In genomic region chr6:145802881-145803280, GRCm38 (mm10) we compare ENCODE assay signal across 23 mouse cellular contexts. TPM values are rescaled to one million over a fixed set of nuclear protein-coding genes. Genes with fewer than 3 reads are reported as not detected.
DNase-seq lines count a peak whose midpoint lies in the region; ATAC-seq and TF ChIP-seq lines count a peak whose summit lies in the region.
"Had no signal": no experiment of that assay in that cellular context is flagged by ENCODE, and none has a peak within 500 bp of the region (broad histone marks: within the 10 kb centered on the region; RNA-seq: fewer than 3 reads in every experiment).

No protein-coding gene starts in this region.

- peaks cover 10% of the 10 kb centered on the region for H3K79me2 ChIP-seq in heart, adult 2 months (replicated peaks; ENCODE audit: control insufficient read depth, insufficient read depth, low read length)

- no peak overlapping the region for H3K27ac ChIP-seq in heart, adult 2 months
- no peak overlapping the region for H3K27ac ChIP-seq in midbrain, embryonic 11.5 days (ENCODE audit: low read depth, low read length)
- no peak overlapping the region for H3K27ac ChIP-seq in midbrain, embryonic 13.5 days
- H3K27ac ChIP-seq in forebrain, embryonic 13.5 days, result no peak overlapping the region
- H3K27ac ChIP-seq: embryonic facial prominence, embryonic 15.5 days; forebrain, embryonic 15.5 days; hindbrain, embryonic 12.5 days; kidney, embryonic 15.5 days; lung, embryonic 15.5 days; midbrain, embryonic 12.5 days; neural tube, embryonic 12.5 days; stomach, postnatal 0 days had no signal

- TF ChIP-seq POLR2A in heart, adult 2 months (IDR thresholded peaks at IDR 0.05; ENCODE audit: insufficient read depth, low read depth, low read length), result no peak

- peaks cover 14% of the 10 kb centered on the region for H3K4me1 ChIP-seq in heart, adult 2 months (ENCODE audit: control insufficient read depth, insufficient read depth, low read length)
- H3K4me1 ChIP-seq in midbrain, embryonic 11.5 days (ENCODE audit: control insufficient read depth, insufficient read depth, low read length), result no peaks in the 10 kb centered on the region
- H3K4me1 ChIP-seq in midbrain, embryonic 13.5 days (replicated peaks), result peaks cover 4% of the 10 kb centered on the region; the same call in 1 of the 2 replicates
- H3K4me1 ChIP-seq in forebrain, embryonic 13.5 days, result peaks cover 15% of the 10 kb centered on the region
- H3K4me1 ChIP-seq: midbrain, embryonic 12.5 days; neural tube, embryonic 12.5 days had no signal

- peak; percentile 85 for DNase-seq in heart, adult 11 months
- no peak for DNase-seq in heart, adult 2 months
- DNase-seq in midbrain, embryonic 11.5 days (ENCODE audit: low spot score, missing footprints), result peak; percentile 49
- DNase-seq in layer of hippocampus, postnatal 25 days (ENCODE audit: extremely low spot score in 1 of 2, low spot score in 1 of 2), result no peak
- DNase-seq: adrenal gland, postnatal 10 days; cerebellum, adult 8-10 months; gastrocnemius, postnatal 14 days; kidney, postnatal 36 days; lung, postnatal 36 days; thymus, adult 2 months; thymus, postnatal 4 days had no signal

- H3K4me2 ChIP-seq in midbrain, embryonic 11.5 days, result no peak overlapping the region
- no peak overlapping the region for H3K4me2 ChIP-seq in midbrain, embryonic 13.5 days (replicated peaks)
- H3K4me2 ChIP-seq in forebrain, embryonic 13.5 days, result no peak overlapping the region
- H3K4me2 ChIP-seq: embryonic facial prominence, embryonic 15.5 days; forebrain, embryonic 15.5 days; hindbrain, embryonic 12.5 days; kidney, embryonic 15.5 days; lung, embryonic 15.5 days; midbrain, embryonic 12.5 days; neural tube, embryonic 12.5 days had no signal

- no peak for TF ChIP-seq EP300 in heart, adult 2 months (IDR thresholded peaks at IDR 0.05; ENCODE audit: insufficient read depth, low read depth, low read length)

- no peak overlapping the region for H3K9ac ChIP-seq in heart, adult 2 months (ENCODE audit: low read depth, low read length)
- no peak overlapping the region for H3K9ac ChIP-seq in midbrain, embryonic 11.5 days (ENCODE audit: low read length)
- H3K9ac ChIP-seq in midbrain, embryonic 13.5 days (replicated peaks), result no peak overlapping the region
- no peak overlapping the region for H3K9ac ChIP-seq in forebrain, embryonic 13.5 days
- H3K9ac ChIP-seq: embryonic facial prominence, embryonic 15.5 days; forebrain, embryonic 15.5 days; hindbrain, embryonic 12.5 days; kidney, embryonic 15.5 days; lung, embryonic 15.5 days; midbrain, embryonic 12.5 days; neural tube, embryonic 12.5 days had no signal

- H3K4me3 ChIP-seq in heart, adult 2 months, result no peak overlapping the region
- H3K4me3 ChIP-seq in midbrain, embryonic 11.5 days (ENCODE audit: low read depth, low read length), result no peak overlapping the region
- H3K4me3 ChIP-seq in midbrain, embryonic 13.5 days (replicated peaks), result no peak overlapping the region
- no peak overlapping the region for H3K4me3 ChIP-seq in forebrain, embryonic 13.5 days
- H3K4me3 ChIP-seq: embryonic facial prominence, embryonic 15.5 days; forebrain, embryonic 15.5 days; hindbrain, embryonic 12.5 days; kidney, embryonic 15.5 days; lung, embryonic 15.5 days; midbrain, embryonic 12.5 days; neural tube, embryonic 12.5 days had no signal

- ATAC-seq in midbrain, embryonic 11.5 days (ENCODE audit: low FRiP score), result no peak
- ATAC-seq in midbrain, embryonic 13.5 days, result no peak
- ATAC-seq in megakaryocyte, adult 5-6 weeks (ENCODE audit: poor library complexity, severe bottlenecking), result peak; percentile 63
- ATAC-seq in forebrain, embryonic 13.5 days, result no peak
- ATAC-seq: forebrain, embryonic 15.5 days; intestine, postnatal 0 days had no signal

- H3K36me3 ChIP-seq in heart, adult 2 months (ENCODE audit: control insufficient read depth, insufficient read depth, low read length), result no peaks in the 10 kb centered on the region; the same call in 1 of the 2 replicates
- no peaks in the 10 kb centered on the region for H3K36me3 ChIP-seq in midbrain, embryonic 11.5 days (ENCODE audit: control insufficient read depth, insufficient read depth, low read length)
- no peaks in the 10 kb centered on the region for H3K36me3 ChIP-seq in midbrain, embryonic 13.5 days
- no peaks in the 10 kb centered on the region for H3K36me3 ChIP-seq in forebrain, embryonic 13.5 days (ENCODE audit: poor library complexity, severe bottlenecking)
- H3K36me3 ChIP-seq: forebrain, embryonic 15.5 days; hindbrain, embryonic 12.5 days; kidney, embryonic 15.5 days; lung, embryonic 15.5 days; midbrain, embryonic 12.5 days; neural tube, embryonic 12.5 days had no signal

- H3K27me3 ChIP-seq in heart, adult 2 months (ENCODE audit: control insufficient read depth, insufficient read depth, low read length), result no peaks in the 10 kb centered on the region
- H3K27me3 ChIP-seq in midbrain, embryonic 11.5 days (ENCODE audit: control insufficient read depth, insufficient read depth, low read length), result no peaks in the 10 kb centered on the region
- no peaks in the 10 kb centered on the region for H3K27me3 ChIP-seq in midbrain, embryonic 13.5 days
- H3K27me3 ChIP-seq in forebrain, embryonic 13.5 days, result no peaks in the 10 kb centered on the region
- H3K27me3 ChIP-seq: embryonic facial prominence, embryonic 15.5 days; forebrain, embryonic 15.5 days; hindbrain, embryonic 12.5 days; kidney, embryonic 15.5 days; lung, embryonic 15.5 days; midbrain, embryonic 12.5 days; neural tube, embryonic 12.5 days had no signal

- 72% methylated on average over 8 of the region's 8 CpGs for WGBS in heart, adult 2 months
- 88% methylated on average over 8 of the region's 8 CpGs for WGBS in midbrain, embryonic 11.5 days
- WGBS in midbrain, embryonic 13.5 days, result 86% methylated on average over 8 of the region's 8 CpGs
- 86% methylated on average over 8 of the region's 8 CpGs for WGBS in forebrain, embryonic 13.5 days

- TF ChIP-seq CTCF in heart, adult 2 months (IDR thresholded peaks at IDR 0.05), result no peak

- H3K9me3 ChIP-seq in midbrain, embryonic 11.5 days (ENCODE audit: control insufficient read depth, low read length), result no peaks in the 10 kb centered on the region
- no peaks in the 10 kb centered on the region for H3K9me3 ChIP-seq in midbrain, embryonic 13.5 days
- no peaks in the 10 kb centered on the region for H3K9me3 ChIP-seq in forebrain, embryonic 13.5 days (replicated peaks)
- H3K9me3 ChIP-seq: embryonic facial prominence, embryonic 15.5 days; forebrain, embryonic 15.5 days; hindbrain, embryonic 12.5 days; kidney, embryonic 15.5 days; lung, embryonic 15.5 days; midbrain, embryonic 12.5 days; neural tube, embryonic 12.5 days had no signal

- intact Hi-C loops in heart, adult 2 months (cut with DNase I), result no loop called here

RNA-seq across cellular contexts. Expression of gene Rassf8, which starts 56.3 kb away (rescaled TPM):
- 10 to 100 TPM; 56.9 to 58.2 TPM for total RNA-seq in heart, adult 2 months (2021)
- polyA plus RNA-seq in heart, adult 2 months (2012; rRNA removed), result 18.1 and 36.4 TPM in 2 replicates
- polyA plus RNA-seq in midbrain, embryonic 11.5 days (2014; fragmentation: Nextera tagmentation; extraction: Ambion mirVana), result 3.8 TPM in 2 replicates
- polyA plus RNA-seq in midbrain, embryonic 13.5 days (2015; fragmentation: Nextera tagmentation; extraction: Ambion mirVana), result 3.9 and 4.1 TPM in 2 replicates
- 13.3 and 16.1 TPM in 2 replicates for total RNA-seq in megakaryocyte, adult 5-6 weeks (2015)
- 20.7 and 26.0 TPM in 2 replicates for total RNA-seq in megakaryocyte, adult 5-6 weeks (2017)
- 2.8 and 2.9 TPM in 2 replicates for polyA plus RNA-seq in forebrain, embryonic 13.5 days (2015; fragmentation: Nextera tagmentation; extraction: Ambion mirVana)
- 10 to 100 TPM; 21.7 to 23.4 TPM for total RNA-seq in layer of hippocampus, postnatal 25 days (2021)

Comparison
In these comparisons a context has a peak if more than half of its experiments do, and no peak if none do; other contexts are left out.
1. DNase-seq: peak in heart, adult 11 months (single experiment) and midbrain, embryonic 11.5 days (single experiment); none in heart, adult 2 months (0 of 2) and layer of hippocampus, postnatal 25 days (0 of 2).